12 mouse cellular contexts compared by ENCODE assay signal in the genomic region with DNA sequence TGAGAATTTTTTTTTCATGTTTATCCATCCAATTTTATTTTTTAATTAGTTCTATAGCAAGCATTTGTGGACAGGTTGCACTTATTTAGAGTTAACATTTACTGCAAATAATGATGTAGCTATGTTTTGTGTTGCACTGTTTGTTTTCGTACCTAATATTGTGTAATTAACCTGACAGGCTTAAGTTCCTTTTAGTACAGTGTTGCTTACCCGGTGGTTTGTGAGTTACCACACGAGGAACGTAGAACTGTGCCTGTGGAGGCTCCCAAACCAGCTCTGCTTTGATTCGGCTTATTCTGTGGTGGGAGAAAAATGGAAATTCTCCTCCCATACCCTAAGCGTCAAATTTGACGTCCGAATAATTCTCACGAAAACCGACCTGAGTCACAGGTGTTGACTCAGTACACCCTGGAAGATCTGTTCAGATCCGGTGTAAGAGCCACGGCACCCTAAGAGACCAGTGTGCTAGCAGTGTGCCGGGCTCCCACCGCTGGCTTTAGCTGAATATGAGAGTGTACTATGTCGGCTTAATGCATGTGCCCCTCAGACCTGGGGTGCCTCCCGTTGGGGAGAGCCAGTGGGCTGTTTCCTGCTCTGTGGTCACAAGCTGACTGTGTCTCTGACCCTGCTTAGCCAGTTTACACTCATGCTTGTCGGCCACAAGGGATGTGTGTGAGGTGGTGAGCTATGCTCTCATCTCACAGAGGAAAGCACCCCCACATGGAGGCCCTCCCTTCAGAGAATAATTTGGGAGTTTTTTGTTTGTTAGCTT.
A peak's percentile ranks its signal among the peaks of the same experiment; 100 is the strongest.
DNase-seq lines count a peak whose midpoint lies in the region; ATAC-seq and TF ChIP-seq lines count a peak whose summit lies in the region.
"Had no signal": no experiment of that assay in that cellular context is flagged by ENCODE, and none has a peak within 500 bp of the region (broad histone marks: within the 10 kb centered on the region; RNA-seq: fewer than 3 reads in every experiment).

No protein-coding gene starts in this region.

- no peak for TF ChIP-seq EP300 in stomach, postnatal 0 days (optimal IDR thresholded peaks at IDR 0.05)

- no peak for DNase-seq in layer of hippocampus, adult 2 months (ENCODE audit: low spot score in 2 of 2)
- no peak for DNase-seq in layer of hippocampus, postnatal 36 days
- peak; percentile 20 for DNase-seq in urinary bladder, postnatal 25 days (ENCODE audit: low spot score)
- DNase-seq in urinary bladder, postnatal 4 days (ENCODE audit: low spot score in 2 of 2), result no peak
- DNase-seq in stomach, postnatal 0 days (ENCODE audit: low spot score), result peak; percentile 29
- no peak for DNase-seq in ovary, adult 18-20 months (ENCODE audit: low spot score)
- no peak for DNase-seq in adrenal gland, postnatal 36 days
- DNase-seq: cerebellum, adult 18-20 months; kidney, adult 8-10 months had no signal

- H3K4me2 ChIP-seq in stomach, postnatal 0 days (replicated peaks; ENCODE audit: low read depth), result no peak overlapping the region
- H3K4me2 ChIP-seq: liver, embryonic 15.5 days had no signal

- ATAC-seq in stomach, postnatal 0 days (ENCODE audit: low FRiP score, low TSS enrichment), result peak; percentile 49; the same call in 1 of the 2 replicates
- ATAC-seq: midbrain, embryonic 16.5 days had no signal

- H3K9me3 ChIP-seq in megakaryocyte, embryonic 14.5 days, result no peaks in the 10 kb centered on the region
- H3K9me3 ChIP-seq in stomach, postnatal 0 days (ENCODE audit: control insufficient read depth, low read length), result no peaks in the 10 kb centered on the region
- H3K9me3 ChIP-seq: liver, embryonic 15.5 days had no signal

- H3K27ac ChIP-seq in layer of hippocampus, adult 2 months, result 0 out of 2 replicates have a peak overlapping the region, but pooled peaks have one; percentile 39
- peak overlapping the region; percentile 82 for H3K27ac ChIP-seq in stomach, postnatal 0 days (replicated peaks)
- H3K27ac ChIP-seq: liver, embryonic 15.5 days had no signal

- no peaks in the 10 kb centered on the region for H3K27me3 ChIP-seq in megakaryocyte, embryonic 14.5 days (replicated peaks)
- H3K27me3 ChIP-seq in stomach, postnatal 0 days (ENCODE audit: control insufficient read depth, insufficient read depth, low read length), result no peaks in the 10 kb centered on the region
- H3K27me3 ChIP-seq: liver, embryonic 15.5 days had no signal

- peaks cover 95% of the 10 kb centered on the region for H3K36me3 ChIP-seq in megakaryocyte, embryonic 14.5 days (replicated peaks; ENCODE audit: low read length)
- peaks cover 8% of the 10 kb centered on the region for H3K36me3 ChIP-seq in stomach, postnatal 0 days (ENCODE audit: control insufficient read depth, insufficient read depth, low read length)

- TF ChIP-seq CTCF in layer of hippocampus, adult 2 months (conservative IDR thresholded peaks at IDR 0.05), result no peak
- TF ChIP-seq CTCF in stomach, postnatal 0 days (IDR thresholded peaks at IDR 0.05; ENCODE audit: low read depth), result no peak

- no peak overlapping the region; the same call in 1 of the 2 replicates for H3K9ac ChIP-seq in stomach, postnatal 0 days (ENCODE audit: low read length)
- H3K9ac ChIP-seq: liver, embryonic 15.5 days had no signal

- WGBS in stomach, postnatal 0 days, result 54% methylated on average over 17 of the region's 17 CpGs

- H3K4me3 ChIP-seq in layer of hippocampus, adult 2 months, result no peak overlapping the region
- peak overlapping the region; percentile 77 for H3K4me3 ChIP-seq in megakaryocyte, embryonic 14.5 days (replicated peaks)
- H3K4me3 ChIP-seq in stomach, postnatal 0 days (ENCODE audit: low read depth, low read length), result no peak overlapping the region
- H3K4me3 ChIP-seq: liver, embryonic 15.5 days had no signal

- peaks cover 65% of the 10 kb centered on the region for H3K4me1 ChIP-seq in megakaryocyte, embryonic 14.5 days
- 0 out of 2 replicates have a peak, but pooled peaks cover 3% of the 10 kb centered on the region for H3K4me1 ChIP-seq in stomach, postnatal 0 days (replicated peaks; ENCODE audit: control insufficient read depth, insufficient read depth)

Comparison
In these comparisons a context has a peak if more than half of its experiments do, and no peak if none do; other contexts are left out.
1. DNase-seq: peak in urinary bladder, postnatal 25 days (single experiment) and stomach, postnatal 0 days (single experiment); none in layer of hippocampus, adult 2 months (0 of 2), layer of hippocampus, postnatal 36 days (0 of 2), urinary bladder, postnatal 4 days (0 of 2), ovary, adult 18-20 months (single experiment) and adrenal gland, postnatal 36 days (0 of 2).